Mouse (Mus musculus) megakaryocyte, embryonic 14.5 days (primary cell): ENCODE data around the gene Zmynd19. TPM values are rescaled to one million over a fixed set of nuclear protein-coding genes. Genes with fewer than 3 reads are reported as not detected.

Experiments
- H3K27me3 ChIP-seq: replicated peaks from 2 replicates; pipeline ENCODE3; 2012; ENCODE audit warnings: inconsistent platforms
- H3K36me3 ChIP-seq: replicated peaks from 2 replicates; pipeline ENCODE3; 2012; ENCODE audit warnings: low read length, inconsistent platforms, mixed read lengths
- H3K4me1 ChIP-seq: 2 replicates; pipeline ENCODE4 v1.6.1; 2012; ENCODE audit warnings: inconsistent platforms
- H3K4me3 ChIP-seq: replicated peaks from 2 replicates; pipeline ENCODE3; 2012; ENCODE audit warnings: moderate library complexity, mild to moderate bottlenecking, inconsistent platforms
- H3K9me3 ChIP-seq: 2 replicates; pipeline ENCODE4 v1.6.1; 2012; ENCODE audit warnings: inconsistent platforms
- FLI1 ChIP-seq: IDR thresholded peaks from 2 replicates; pipeline ENCODE4 v1.6.1; 2012; ENCODE audit warnings: low read length, inconsistent platforms, mixed read lengths
- GATA1 ChIP-seq: IDR thresholded peaks from 3 replicates; pipeline ENCODE4 v1.6.1; 2012; ENCODE audit warnings: mixed read lengths, low read length, inconsistent platforms, borderline replicate concordance
- polyA plus RNA-seq: library from polyadenylated mRNA; stranded (reverse); fragments of >175 nt; gene quantifications from 2 replicates; pipeline ENCODE4 v1.2.3, GENCODE M21; 2012; ENCODE audit warnings: low replicate concordance; ENCODE audit not compliant: insufficient read depth

Gene Zmynd19
- polyA plus RNA-seq, 1 experiment: 5.7 TPM

- Histone ChIP-seq H3K27me3 (no peaks in the 10 kb centered on the region), H3K4me1 (peaks cover 38% of the 10 kb centered on the region), H3K36me3 (peaks cover 36% of the 10 kb centered on the region), H3K4me3 (peak within 1 kb of the TSS; percentile 97), H3K9me3 (no peaks in the 10 kb centered on the region)
- TF ChIP-seq GATA1 (no peak), FLI1 (no peak)
Measured at GRCm38 (mm10) chr2:24975704-24976297, 26.2 kb downstream of the Zmynd19 start, which contains the start of gene Pnpla7. Pnpla7 (plus strand) TSS chr2:24976033.

GRCm38 (mm10) chr2:24976960-24977359, 27.4 kb downstream of the Zmynd19 start:
- Histone ChIP-seq H3K9me3 (no peaks in the 10 kb centered on the region), H3K4me3 (peak overlapping the region; percentile 97), H3K36me3 (peaks cover 36% of the 10 kb centered on the region), H3K4me1 (peaks cover 38% of the 10 kb centered on the region), H3K27me3 (no peaks in the 10 kb centered on the region)
- no peak for TF ChIP-seq FLI1
- TF ChIP-seq GATA1: no peak

GRCm38 (mm10) chr2:24987762-24988161, 38.2 kb downstream of the Zmynd19 start:
- H3K4me3 ChIP-seq: no peak overlapping the region
- no peaks in the 10 kb centered on the region for H3K9me3 ChIP-seq
- H3K36me3 ChIP-seq: peaks cover 70% of the 10 kb centered on the region
- H3K4me1 ChIP-seq: peaks cover 9% of the 10 kb centered on the region
- TF ChIP-seq GATA1 (no peak), FLI1 (no peak)
- H3K27me3 ChIP-seq: no peaks in the 10 kb centered on the region

GRCm38 (mm10) chr2:24995332-24995731, 45.7 kb downstream of the Zmynd19 start:
- H3K36me3 ChIP-seq: peaks cover 59% of the 10 kb centered on the region
- H3K4me3 ChIP-seq: no peak overlapping the region
- H3K27me3 ChIP-seq: no peaks in the 10 kb centered on the region
- H3K9me3 ChIP-seq: no peaks in the 10 kb centered on the region
- H3K4me1 ChIP-seq: peaks cover 12% of the 10 kb centered on the region
- no peak for TF ChIP-seq FLI1
- TF ChIP-seq GATA1: no peak

- Histone ChIP-seq H3K4me1 (peaks cover 12% of the 10 kb centered on the region), H3K9me3 (no peaks in the 10 kb centered on the region), H3K36me3 (peaks cover 56% of the 10 kb centered on the region), H3K4me3 (no peak overlapping the region), H3K27me3 (no peaks in the 10 kb centered on the region)
- TF ChIP-seq GATA1: no peak
- no peak for TF ChIP-seq FLI1
Measured at GRCm38 (mm10) chr2:24996471-24996870, 46.9 kb downstream of the Zmynd19 start.

GRCm38 (mm10) chr2:25000544-25001235, 51.1 kb downstream of the Zmynd19 start:
- H3K36me3 ChIP-seq: peaks cover 67% of the 10 kb centered on the region

GRCm38 (mm10) chr2:25003946-25004786, 54.6 kb downstream of the Zmynd19 start:
- H3K9me3 ChIP-seq: no peaks in the 10 kb centered on the region
- no peaks in the 10 kb centered on the region for H3K27me3 ChIP-seq
- TF ChIP-seq FLI1 (no peak), GATA1 (no peak)
- H3K4me1 ChIP-seq: peaks cover 3% of the 10 kb centered on the region; the same call in 1 of the 2 replicates
- H3K4me3 ChIP-seq: no peak overlapping the region
- peaks cover 39% of the 10 kb centered on the region for H3K36me3 ChIP-seq

More at GRCm38 (mm10) chr2:25000544-25001235, 51.1 kb downstream of the Zmynd19 start:
- Histone ChIP-seq H3K4me1 (peaks cover 1% of the 10 kb centered on the region; the same call in 1 of the 2 replicates), H3K27me3 (no peaks in the 10 kb centered on the region), H3K4me3 (no peak overlapping the region), H3K9me3 (no peaks in the 10 kb centered on the region)
- TF ChIP-seq GATA1: no peak
- TF ChIP-seq FLI1: no peak

- H3K4me3 ChIP-seq: no peak overlapping the region
- H3K4me1 ChIP-seq: peaks cover 3% of the 10 kb centered on the region; the same call in 1 of the 2 replicates
- no peaks in the 10 kb centered on the region for H3K9me3 ChIP-seq
- no peaks in the 10 kb centered on the region for H3K27me3 ChIP-seq
- TF ChIP-seq FLI1: no peak
- peaks cover 34% of the 10 kb centered on the region for H3K36me3 ChIP-seq
Measured at GRCm38 (mm10) chr2:25006767-25007166, 57.2 kb downstream of the Zmynd19 start.

- Histone ChIP-seq H3K27me3 (no peaks in the 10 kb centered on the region), H3K9me3 (no peaks in the 10 kb centered on the region), H3K4me3 (no peak overlapping the region), H3K4me1 (peaks cover 3% of the 10 kb centered on the region; the same call in 1 of the 2 replicates), H3K36me3 (peaks cover 28% of the 10 kb centered on the region)
- no peak for TF ChIP-seq FLI1
- TF ChIP-seq GATA1: no peak
Measured at GRCm38 (mm10) chr2:25008250-25008649, 58.7 kb downstream of the Zmynd19 start.

Other genes starting within 250 kb of the Zmynd19 start
- gene Cacna1b, start 186.6 kb upstream of the Zmynd19 start, polyA plus RNA-seq: 0.06 TPM in 1 of 2 replicates, not detected in the other
- 20.7 and 41.8 TPM in 2 replicates for gene Ehmt1, start 30.2 kb upstream of the Zmynd19 start, polyA plus RNA-seq
- 61.7 and 82.8 TPM in 2 replicates for gene Arrdc1, start 14.5 kb upstream of the Zmynd19 start, polyA plus RNA-seq
- 10.2 and 14.3 TPM in 2 replicates for gene Dph7, start 12.6 kb downstream of the Zmynd19 start, polyA plus RNA-seq
- 26.6 and 65.1 TPM in 2 replicates for gene Mrpl41, start 25.3 kb downstream of the Zmynd19 start, polyA plus RNA-seq
- gene Pnpla7, start 26.2 kb downstream of the Zmynd19 start, polyA plus RNA-seq: 1.5 and 7.1 TPM in 2 replicates
- 24.0 and 32.1 TPM in 2 replicates for gene Nsmf, start 104.6 kb downstream of the Zmynd19 start, polyA plus RNA-seq
- not detected in 2 replicates for gene Entpd8, start 130.5 kb downstream of the Zmynd19 start, polyA plus RNA-seq
- gene Noxa1, start 145.4 kb downstream of the Zmynd19 start, polyA plus RNA-seq: not detected in 2 replicates
- 7.9 and 8.1 TPM in 2 replicates for gene Nrarp, start 231.0 kb downstream of the Zmynd19 start, polyA plus RNA-seq
- gene Tor4a, start 247.1 kb downstream of the Zmynd19 start, polyA plus RNA-seq: 10.3 and 14.6 TPM in 2 replicates